8 mouse cellular contexts compared by ENCODE assay signal in genomic region chr5:141574263-141574662, GRCm38 (mm10).
A peak's percentile ranks its signal among the peaks of the same experiment; 100 is the strongest.
DNase-seq lines count a peak whose midpoint lies in the region; ATAC-seq lines count a peak whose summit lies in the region.

No protein-coding gene starts in this region.

- no peak for ATAC-seq in cerebellum, adult (ENCODE audit: insufficient number of reproducible peaks, low FRiP score, low TSS enrichment)

- DNase-seq in cerebellum, adult 11 months = peak; percentile 7
- peak; percentile 30 to 40 for DNase-seq in right cerebral cortex, postnatal 10 days (ENCODE audit: low spot score in 2 of 2)
- no peak for DNase-seq in right cerebral cortex, postnatal 4 days
- DNase-seq in kidney, adult 9 months = peak; percentile 88
- DNase-seq in urinary bladder, postnatal 36 days (ENCODE audit: low spot score in 2 of 2) = peak; percentile 3 to 55
- no peak for DNase-seq in spleen, postnatal 10 days (ENCODE audit: low spot score in 2 of 2)
- no peak for DNase-seq in thymus, postnatal 25 days

Comparison
In these comparisons a context has a peak if more than half of its experiments do, and no peak if none do; other contexts are left out.
1. DNase-seq: peak in cerebellum, adult 11 months (single experiment), right cerebral cortex, postnatal 10 days (2 of 2), kidney, adult 9 months (single experiment) and urinary bladder, postnatal 36 days (2 of 2); none in right cerebral cortex, postnatal 4 days (single experiment), spleen, postnatal 10 days (0 of 2) and thymus, postnatal 25 days (single experiment).